Mouse (Mus musculus) myocyte (in vitro differentiated cells): ENCODE measurements around the gene Bdh1.

Source experiments
- E2F4 ChIP-seq: IDR thresholded peaks from one replicate; pipeline ENCODE4 v1.6.1; 2011; ENCODE audit warnings: mild to moderate bottlenecking, control low read depth, moderate library complexity; ENCODE audit not compliant: insufficient read depth
- MAX ChIP-seq: IDR thresholded peaks from one replicate; pipeline ENCODE4 v1.6.1; 2011; ENCODE audit warnings: low read depth, mild to moderate bottlenecking, control low read depth
- MYOD1 ChIP-seq, 3 experiments: IDR thresholded peaks; one replicate each; pipeline ENCODE4 v1.6.1; 2011; ENCODE audit warnings: control low read depth in 2 of 3, low read depth in 2 of 3, mild to moderate bottlenecking in 2 of 3, moderate library complexity in 1 of 3; ENCODE audit not compliant: insufficient read length in 2 of 3, control insufficient read depth in 1 of 3
- MYOG ChIP-seq, 3 experiments: IDR thresholded peaks; one replicate each; pipeline ENCODE4 v1.6.1; 2011; ENCODE audit warnings: control low read depth in 2 of 3, low read depth in 2 of 3, mild to moderate bottlenecking in 2 of 3; ENCODE audit not compliant: insufficient read length in 2 of 3, control insufficient read depth in 1 of 3, insufficient read depth in 1 of 3
- POLR2A ChIP-seq: IDR thresholded peaks from one replicate; pipeline ENCODE4 v1.6.1; 2011; ENCODE audit warnings: low read depth, mild to moderate bottlenecking, control low read depth, moderate library complexity; ENCODE audit not compliant: insufficient read length
- TCF12 ChIP-seq: IDR thresholded peaks from one replicate; pipeline ENCODE4 v1.6.1; 2011; ENCODE audit warnings: mild to moderate bottlenecking, control low read depth; ENCODE audit not compliant: poor library complexity, insufficient read depth, severe bottlenecking
- TCF3 ChIP-seq: IDR thresholded peaks from one replicate; pipeline ENCODE4 v1.6.1; 2011; ENCODE audit warnings: low read depth, control low read depth; ENCODE audit not compliant: insufficient read length
- USF1 ChIP-seq: IDR thresholded peaks from one replicate; pipeline ENCODE4 v1.6.1; 2011; ENCODE audit warnings: low read depth, mild to moderate bottlenecking, control low read depth, moderate library complexity

- TF ChIP-seq MYOG (IDR thresholded peaks at IDR 0.05; ENCODE audit: control insufficient read depth in 1 of 3, insufficient read depth in 1 of 3, insufficient read length in 2 of 3, low read depth in 2 of 3): no peak
- TF ChIP-seq POLR2A: no peak
- no peak for TF ChIP-seq USF1
- no peak for TF ChIP-seq MAX
- no peak for TF ChIP-seq TCF12
- TF ChIP-seq E2F4: no peak
- TF ChIP-seq TCF3: no peak
- TF ChIP-seq MYOD1 (IDR thresholded peaks at IDR 0.05; ENCODE audit: control insufficient read depth in 1 of 3, insufficient read length in 2 of 3, low read depth in 2 of 3): no peak
These were observed 11.5 kb downstream of the Bdh1 start for GRCm38 (mm10) chr16:31433466-31434110.
